Mouse (Mus musculus) liver, embryonic 13.5 days (tissue): ENCODE measurements around the gene Gm28047. TPM values are rescaled to one million over a fixed set of nuclear protein-coding genes. Genes with fewer than 3 reads are reported as not detected.
"Not testable (repeated sequence)": the region's sequence is repeated elsewhere in the genome, so short reads cannot be mapped to it uniquely, and the experiment has no call there.

Source experiments
- ATAC-seq: fragments of 200-750 bp; cut with Nextera tagmentation; 2 replicates; pipeline ENCODE4 v1.8.0; 2017; ENCODE audit warnings: low read depth, mild to moderate bottlenecking, moderate number of reproducible peaks, moderate library complexity
- DNase-seq: peaks from one replicate; pipeline ENCODE4 v3.0.0; 2022
- H3K27ac ChIP-seq: fragments of 300-500 bp; sonication (generic); 2 replicates; pipeline ENCODE4 v1.5.1; 2015; ENCODE audit warnings: moderate library complexity, mild to moderate bottlenecking, inconsistent platforms
- H3K27me3 ChIP-seq: fragments of 300-500 bp; sonication (generic); 2 replicates; pipeline ENCODE4 v1.6.1; 2015; ENCODE audit warnings: mild to moderate bottlenecking, inconsistent platforms
- H3K36me3 ChIP-seq: fragments of 300-500 bp; sonication (generic); 2 replicates; pipeline ENCODE4 v1.6.1; 2015; ENCODE audit warnings: mild to moderate bottlenecking, inconsistent platforms
- H3K4me1 ChIP-seq: fragments of 300-500 bp; sonication (generic); replicated peaks from 2 replicates; pipeline ENCODE4 v1.6.1; 2015; ENCODE audit warnings: inconsistent platforms
- H3K4me2 ChIP-seq: fragments of 300-500 bp; sonication (generic); 2 replicates; pipeline ENCODE4 v1.6.1; 2015; ENCODE audit warnings: inconsistent platforms, mild to moderate bottlenecking, moderate library complexity
- H3K4me3 ChIP-seq: fragments of 300-500 bp; sonication (generic); replicated peaks from 2 replicates; pipeline ENCODE4 v1.5.1; 2015; ENCODE audit warnings: mild to moderate bottlenecking, inconsistent platforms
- H3K9ac ChIP-seq: fragments of 300-500 bp; sonication (generic); 2 replicates; pipeline ENCODE4 v1.6.1; 2015; ENCODE audit warnings: mild to moderate bottlenecking, inconsistent platforms
- H3K9me3 ChIP-seq: fragments of 300-500 bp; sonication (generic); replicated peaks from 2 replicates; pipeline ENCODE4 v1.6.1; 2016; ENCODE audit warnings: inconsistent platforms
- WGBS: fragments of 180-500 bp; shearing (Covaris S2); methylation state at CpG from one replicate; pipeline ENCODE4 v1.1.7; 2015; ENCODE audit not compliant: insufficient replicate concordance; 5-methylcytosine and 5-hydroxymethylcytosine counted together
- polyA plus RNA-seq: library from polyadenylated mRNA; unstranded; fragments of >200 nt; fragmentation: Nextera tagmentation; extraction: Ambion mirVana; gene quantifications from 2 replicates; pipeline ENCODE4 v1.2.1, GENCODE M21; 2015

Gm28047 gene
- polyA plus RNA-seq, result not detected in 2 replicates

GRCm38 (mm10) chr15:102624970-102625686, at the start of gene Gm28047, which contains the start of gene Atf7:
Gene Gm28047 (minus strand): TSS chr15:102625067.
Gene Atf7 (minus strand): TSS chr15:102625464.
- H3K27me3 ChIP-seq, result no peaks in the 10 kb centered on the region
- H3K27ac ChIP-seq, result peak within 1 kb of the TSS; percentile 86
- DNase-seq (peak; percentile 97), ATAC-seq (peak; percentile 98)
- H3K36me3 ChIP-seq, result no peaks in the 10 kb centered on the region
- H3K4me1 ChIP-seq, result peaks cover 34% of the 10 kb centered on the region
- WGBS, result under 1% methylated on average over 49 of the region's 51 CpGs
- H3K4me2 ChIP-seq, result peak within 1 kb of the TSS; percentile 94
- H3K9me3 ChIP-seq, result no peaks in the 10 kb centered on the region
- peak within 1 kb of the TSS; percentile 80 for H3K9ac ChIP-seq
- peak within 1 kb of the TSS; percentile 73 for H3K4me3 ChIP-seq

GRCm38 (mm10) chr15:102673548-102673947, 48.7 kb upstream of the Gm28047 start:
- no peaks in the 10 kb centered on the region for H3K9me3 ChIP-seq
- H3K4me2 ChIP-seq, result peak overlapping the region; percentile 36
- peaks cover 32% of the 10 kb centered on the region for H3K4me1 ChIP-seq
- WGBS, result 12% methylated on average over 10 of the region's 10 CpGs
- no peak for ATAC-seq
- no peak overlapping the region for H3K9ac ChIP-seq
- H3K36me3 ChIP-seq, result 0 out of 2 replicates have a peak, but pooled peaks cover 11% of the 10 kb centered on the region
- H3K4me3 ChIP-seq, result no peak overlapping the region
- no peak overlapping the region for H3K27ac ChIP-seq
- H3K27me3 ChIP-seq, result peaks cover 29% of the 10 kb centered on the region
- DNase-seq, result peak; percentile 6

DNA sequence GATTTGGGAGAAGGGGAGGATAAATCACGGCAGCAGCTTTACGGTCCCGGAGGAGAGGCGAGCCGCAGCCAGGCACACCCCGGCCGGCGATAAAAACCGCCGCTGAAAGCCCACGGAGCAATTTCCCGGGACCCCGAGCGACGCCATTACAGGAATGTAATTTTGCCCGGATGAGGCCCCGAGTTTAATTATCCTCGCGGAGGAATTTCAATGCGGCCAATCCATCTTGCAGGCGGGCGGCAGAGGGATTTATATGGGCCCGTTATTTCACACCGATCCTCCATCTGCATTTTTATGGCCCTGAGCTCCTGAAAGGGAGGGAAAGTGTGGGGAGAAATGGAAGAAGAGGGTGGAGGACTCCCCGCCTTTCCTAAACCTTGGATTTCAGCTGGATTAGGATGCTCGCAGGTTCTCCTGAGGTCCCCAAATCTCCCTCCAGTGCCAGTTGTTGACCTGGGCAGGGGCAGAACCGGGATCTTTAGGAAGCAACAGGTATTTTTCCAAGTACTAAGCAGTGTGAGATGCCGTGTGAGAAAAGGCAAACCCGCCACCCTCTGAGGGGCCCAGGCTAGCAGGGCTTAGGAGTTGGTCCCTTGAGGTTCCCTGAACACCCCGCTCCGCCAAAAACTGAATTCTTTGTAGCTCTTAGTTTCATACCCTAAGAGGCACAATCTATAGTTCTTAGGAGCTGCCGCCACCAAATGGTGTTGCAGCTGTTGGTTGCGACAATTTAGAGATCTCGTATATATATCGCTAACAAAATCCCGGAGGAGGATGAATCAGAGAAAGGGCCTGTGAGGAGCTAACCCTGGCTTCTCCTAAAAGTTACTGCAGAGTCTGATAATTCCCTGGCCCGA, 47.6 kb upstream of the Gm28047 start, which contains the start of gene Atp5g2:
Gene Atp5g2 (minus strand): TSS at position 138 of the 857 bp plus-strand sequence.
- H3K27ac ChIP-seq, result peak within 1 kb of the TSS; percentile 80
- WGBS, result 15% methylated on average over 37 of the region's 37 CpGs
- no peaks in the 10 kb centered on the region for H3K9me3 ChIP-seq
- H3K9ac ChIP-seq, result peak within 1 kb of the TSS; percentile 69
- DNase-seq (peak; percentile 1), ATAC-seq (no peak)
- peaks cover 29% of the 10 kb centered on the region for H3K27me3 ChIP-seq
- H3K4me2 ChIP-seq, result peak within 1 kb of the TSS; percentile 85
- peaks cover 21% of the 10 kb centered on the region for H3K36me3 ChIP-seq
- H3K4me3 ChIP-seq, result peak within 1 kb of the TSS; percentile 82
- peaks cover 39% of the 10 kb centered on the region for H3K4me1 ChIP-seq

DNA sequence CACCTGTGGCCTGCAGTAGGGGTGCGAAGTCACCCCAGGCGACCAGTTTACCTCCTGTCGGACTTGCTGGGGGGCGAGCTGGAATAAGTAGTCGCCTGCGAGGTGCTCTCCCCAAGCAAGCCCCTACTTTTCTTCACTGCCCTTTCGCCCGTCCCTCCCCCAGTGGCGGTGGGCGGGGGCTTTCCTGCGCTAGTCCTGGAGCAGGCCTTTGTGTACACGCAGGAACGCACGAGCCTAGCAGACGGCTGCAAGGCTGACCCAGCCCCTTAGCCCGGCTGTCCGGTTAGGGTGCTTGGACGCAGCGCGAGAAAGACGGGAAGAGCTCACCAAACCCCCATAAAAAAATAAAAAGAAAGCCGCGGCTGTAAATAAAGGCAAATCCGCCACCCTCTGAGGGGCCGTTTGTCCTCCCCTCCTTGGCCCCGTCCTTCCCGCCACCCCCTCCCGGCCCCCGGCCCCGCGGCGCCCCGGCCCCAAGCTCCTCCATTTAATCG, 46.9 kb upstream of the Gm28047 start:
- Histone ChIP-seq H3K4me1 (peaks cover 39% of the 10 kb centered on the region), H3K36me3 (peaks cover 28% of the 10 kb centered on the region), H3K9ac (peak overlapping the region; percentile 69), H3K9me3 (no peaks in the 10 kb centered on the region), H3K4me3 (peak overlapping the region; percentile 82), H3K4me2 (peak overlapping the region; percentile 85), H3K27ac (peak overlapping the region; percentile 80), H3K27me3 (peaks cover 29% of the 10 kb centered on the region)
- 1% methylated on average over 34 of the region's 34 CpGs for WGBS
- DNase-seq (peak; percentile 37), ATAC-seq (no peak)

DNA sequence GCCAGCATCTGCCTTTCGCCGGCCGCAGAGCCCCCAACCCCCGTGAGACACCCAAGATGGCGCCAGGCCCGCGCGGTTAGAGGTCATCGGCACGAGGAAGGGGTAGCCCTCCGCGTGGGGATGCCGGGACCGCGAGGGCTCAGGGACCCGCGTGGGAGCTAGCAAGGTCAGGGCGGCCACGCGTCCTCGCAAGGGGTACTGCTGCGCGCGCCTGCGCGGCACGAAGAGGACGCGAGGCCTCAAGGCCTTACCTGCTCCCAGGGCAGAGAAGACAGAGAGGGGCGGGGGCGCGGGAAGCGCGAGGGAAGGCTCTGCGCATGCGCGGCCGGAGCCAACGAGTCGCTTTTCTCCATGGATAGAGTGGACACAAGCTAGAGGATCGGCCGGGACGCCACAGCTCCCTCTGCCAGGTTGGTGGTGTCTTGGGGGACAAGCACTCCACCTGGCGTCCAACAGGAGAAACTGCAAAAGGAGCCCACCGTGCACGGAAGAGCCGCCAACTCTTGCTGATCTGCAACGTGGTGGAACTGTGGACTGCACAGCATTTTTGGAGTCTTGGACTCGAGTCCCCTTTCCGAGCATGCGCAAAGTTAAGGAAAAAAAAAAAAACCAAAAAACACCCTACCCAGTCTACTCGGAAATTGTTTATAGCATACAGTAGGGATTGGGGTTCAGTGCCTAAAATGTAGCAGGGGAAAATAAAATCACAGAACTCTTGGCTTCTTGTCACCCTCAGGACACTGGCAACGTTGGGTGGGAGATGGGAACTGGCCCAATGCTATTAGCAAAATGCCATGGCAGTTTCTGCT, 46.1 kb upstream of the Gm28047 start:
- H3K27me3 ChIP-seq, result peaks cover 29% of the 10 kb centered on the region
- H3K27ac ChIP-seq, result peak overlapping the region; percentile 80
- ATAC-seq (peak; percentile 95), DNase-seq (peak; percentile 87)
- peak overlapping the region; percentile 95 for H3K9ac ChIP-seq
- peaks cover 36% of the 10 kb centered on the region for H3K36me3 ChIP-seq
- peak overlapping the region; percentile 82 for H3K4me3 ChIP-seq
- H3K9me3 ChIP-seq, result no peaks in the 10 kb centered on the region
- H3K4me1 ChIP-seq, result peaks cover 39% of the 10 kb centered on the region
- WGBS, result under 1% methylated on average over 53 of the region's 53 CpGs
- H3K4me2 ChIP-seq, result peak overlapping the region; percentile 85

- Histone ChIP-seq H3K27me3 (peaks cover 29% of the 10 kb centered on the region), H3K4me2 (peak overlapping the region; percentile 85), H3K36me3 (peaks cover 43% of the 10 kb centered on the region), H3K4me1 (peaks cover 46% of the 10 kb centered on the region), H3K9ac (peak overlapping the region; percentile 95), H3K9me3 (no peaks in the 10 kb centered on the region), H3K27ac (peak overlapping the region; percentile 78), H3K4me3 (peak overlapping the region; percentile 82)
- DNase-seq (peak; percentile 6), ATAC-seq (no peak)
- WGBS, result 6% methylated on average over 6 of the region's 6 CpGs
These were observed 45.4 kb upstream of the Gm28047 start for GRCm38 (mm10) chr15:102670281-102670680.

- Histone ChIP-seq H3K27me3 (peaks cover 29% of the 10 kb centered on the region), H3K36me3 (peaks cover 50% of the 10 kb centered on the region), H3K9me3 (no peaks in the 10 kb centered on the region), H3K4me3 (peak overlapping the region; percentile 82), H3K4me2 (peak overlapping the region; percentile 85), H3K9ac (peak overlapping the region; percentile 95), H3K27ac (no peak overlapping the region), H3K4me1 (peaks cover 46% of the 10 kb centered on the region)
- 76% methylated on average over 8 of the region's 8 CpGs for WGBS
- DNase-seq, result no peak
- ATAC-seq, result no peak
These were observed 44.7 kb upstream of the Gm28047 start for GRCm38 (mm10) chr15:102669571-102669970.

DNA sequence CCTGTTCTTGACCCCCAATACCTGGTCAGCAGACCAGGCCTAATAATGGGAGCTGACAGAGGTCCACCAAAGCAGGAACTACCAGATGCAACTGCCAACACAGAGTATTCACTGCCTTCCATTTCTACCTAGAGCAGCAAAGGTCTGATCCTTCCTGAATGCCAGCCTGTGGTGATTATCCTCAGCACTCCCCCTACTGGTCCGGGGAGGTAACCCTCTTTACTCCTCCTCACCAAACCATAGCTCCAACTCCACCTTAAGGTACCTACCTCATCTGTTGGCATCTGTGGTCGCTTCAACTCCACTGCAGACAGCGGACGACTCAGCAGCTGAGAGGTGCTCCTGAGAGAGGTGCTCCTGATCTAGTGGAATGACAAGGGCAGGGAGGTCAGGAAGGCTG, 40.6 kb upstream of the Gm28047 start:
- peaks cover 89% of the 10 kb centered on the region for H3K36me3 ChIP-seq
- 0 out of 2 replicates have a peak overlapping the region, but pooled peaks have one; percentile 1 for H3K9ac ChIP-seq
- no peak overlapping the region for H3K27ac ChIP-seq
- DNase-seq, result peak; percentile 39
- no peaks in the 10 kb centered on the region for H3K27me3 ChIP-seq
- peaks cover 31% of the 10 kb centered on the region for H3K4me1 ChIP-seq
- no peak overlapping the region for H3K4me3 ChIP-seq
- peak; percentile 22; the same call in 1 of the 2 replicates for ATAC-seq
- WGBS, result 45% methylated on average over 4 of the region's 4 CpGs
- H3K9me3 ChIP-seq, result no peaks in the 10 kb centered on the region
- H3K4me2 ChIP-seq, result no peak overlapping the region

DNA sequence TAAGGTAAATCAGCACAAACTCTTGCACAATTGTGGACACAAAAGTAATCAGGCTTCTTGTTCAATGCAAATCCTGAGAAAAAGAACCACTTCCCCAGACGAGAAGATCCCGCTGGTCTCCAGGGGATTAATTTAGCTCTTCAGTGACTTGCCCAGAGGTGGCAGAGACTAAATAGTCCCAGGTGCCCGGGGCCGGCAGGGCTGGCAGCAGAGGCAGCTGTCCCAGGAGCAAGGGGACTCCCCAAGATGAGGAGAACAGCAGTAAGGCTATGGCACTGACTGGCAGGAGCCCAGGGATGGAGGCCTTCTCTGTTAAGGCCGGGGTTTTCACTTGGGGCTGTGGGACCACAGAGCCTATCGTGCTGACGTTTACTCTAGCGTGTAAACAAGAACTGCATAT, 39.0 kb upstream of the Gm28047 start:
- Histone ChIP-seq H3K4me2 (no peak overlapping the region), H3K9me3 (no peaks in the 10 kb centered on the region), H3K36me3 (peaks cover 86% of the 10 kb centered on the region), H3K9ac (no peak overlapping the region), H3K4me3 (no peak overlapping the region), H3K27ac (no peak overlapping the region), H3K4me1 (peaks cover 25% of the 10 kb centered on the region), H3K27me3 (no peaks in the 10 kb centered on the region)
- ATAC-seq (no peak), DNase-seq (no peak)
- 85% methylated on average over 8 of the region's 8 CpGs for WGBS

DNA sequence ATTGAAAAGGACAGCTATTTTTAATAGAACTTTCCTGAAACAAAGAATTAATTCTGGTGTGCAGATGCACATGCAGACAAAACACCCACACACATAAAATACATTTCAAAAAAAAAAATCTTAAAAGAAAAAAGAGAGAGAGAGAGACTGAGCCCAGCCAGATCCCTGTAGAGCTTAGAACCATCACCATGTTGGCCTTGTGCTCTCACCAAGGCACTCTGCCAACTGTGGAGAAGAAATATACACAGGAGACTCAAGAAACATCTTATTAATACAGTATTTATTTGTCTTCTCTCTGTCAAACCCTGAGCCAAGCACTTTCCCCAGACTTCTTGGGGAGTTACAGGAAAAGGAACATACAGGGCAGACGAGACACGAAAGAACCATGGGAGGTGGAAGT, 37.7 kb upstream of the Gm28047 start:
- DNase-seq, H3K27ac ChIP-seq: not testable (repeated sequence)

More for the DNA sequence above, 37.7 kb upstream of the Gm28047 start:
- not testable (repeated sequence) for ATAC-seq, H3K9ac ChIP-seq, H3K27me3 ChIP-seq, H3K4me3 ChIP-seq, H3K4me2 ChIP-seq, H3K9me3 ChIP-seq
- Histone ChIP-seq H3K4me1 (peaks cover 16% of the 10 kb centered on the region), H3K36me3 (peaks cover 75% of the 10 kb centered on the region)
- WGBS, result no CpG with 5 or more reads among the region's 2 CpGs
